Mouse (Mus musculus) embryonic facial prominence, embryonic 11.5 days (tissue): ENCODE measurements around the gene Erv3. TPM values are rescaled to one million over a fixed set of nuclear protein-coding genes. Genes with fewer than 3 reads are reported as not detected.

Source experiments
- ATAC-seq: fragments of 200-750 bp; cut with Nextera tagmentation; replicated peaks from 2 replicates; pipeline ENCODE4 v1.8.0; 2017; ENCODE audit warnings: low read depth; ENCODE audit not compliant: insufficient number of reproducible peaks, low FRiP score, low TSS enrichment
- DNase-seq: peaks from one replicate; pipeline ENCODE4 v3.0.0-alpha.2; 2015; ENCODE audit warnings: low spot score
- H3K27ac ChIP-seq: fragments of 300-500 bp; sonication (generic); replicated peaks from 2 replicates; pipeline ENCODE4 v1.5.1; 2014; ENCODE audit warnings: mild to moderate bottlenecking, low read depth, low read length, control low read depth
- H3K27me3 ChIP-seq: fragments of 300-500 bp; sonication (generic); 2 replicates; pipeline ENCODE4 v1.6.1; 2014; ENCODE audit warnings: mild to moderate bottlenecking, low read length, moderate library complexity, mixed read lengths; ENCODE audit not compliant: control insufficient read depth, insufficient read depth
- H3K36me3 ChIP-seq: fragments of 300-500 bp; sonication (generic); replicated peaks from 2 replicates; pipeline ENCODE4 v1.6.1; 2014; ENCODE audit warnings: low read depth, mild to moderate bottlenecking, low read length, moderate library complexity, mixed read lengths; ENCODE audit not compliant: control insufficient read depth, insufficient read depth
- H3K4me1 ChIP-seq: fragments of 300-500 bp; sonication (generic); 2 replicates; pipeline ENCODE4 v1.6.1; 2014; ENCODE audit warnings: low read length, mixed read lengths; ENCODE audit not compliant: control insufficient read depth, insufficient read depth
- H3K4me2 ChIP-seq: fragments of 300-500 bp; sonication (generic); 2 replicates; pipeline ENCODE4 v1.6.1; 2014; ENCODE audit warnings: low read depth, mild to moderate bottlenecking, control low read depth, low read length, moderate library complexity
- H3K4me3 ChIP-seq: fragments of 300-500 bp; sonication (generic); 2 replicates; pipeline ENCODE4 v1.5.1; 2014; ENCODE audit warnings: low read depth, low read length, control low read depth
- H3K9ac ChIP-seq: fragments of 300-500 bp; sonication (generic); replicated peaks from 2 replicates; pipeline ENCODE4 v1.6.1; 2014; ENCODE audit warnings: mild to moderate bottlenecking, control low read depth, low read length
- H3K9me3 ChIP-seq: fragments of 300-500 bp; sonication (generic); replicated peaks from 2 replicates; pipeline ENCODE4 v1.6.1; 2016; ENCODE audit warnings: mild to moderate bottlenecking, low read length, inconsistent platforms, mixed read lengths; ENCODE audit not compliant: control insufficient read depth
- WGBS: fragments of 180-500 bp; shearing (Covaris S2); extraction: QIAGEN DNeasy Blood & Tissue Kit; methylation state at CpG from one replicate; pipeline ENCODE4 v1.1.7; 2014; 5-methylcytosine and 5-hydroxymethylcytosine counted together
- polyA plus RNA-seq: library from polyadenylated mRNA; unstranded; fragments of >200 nt; fragmentation: Nextera tagmentation; extraction: Ambion mirVana; gene quantifications from 2 replicates; pipeline ENCODE4 v1.2.1, GENCODE M21; 2014

Erv3 gene
- polyA plus RNA-seq, 1 experiment from 2014 or later: not detected

DNA sequence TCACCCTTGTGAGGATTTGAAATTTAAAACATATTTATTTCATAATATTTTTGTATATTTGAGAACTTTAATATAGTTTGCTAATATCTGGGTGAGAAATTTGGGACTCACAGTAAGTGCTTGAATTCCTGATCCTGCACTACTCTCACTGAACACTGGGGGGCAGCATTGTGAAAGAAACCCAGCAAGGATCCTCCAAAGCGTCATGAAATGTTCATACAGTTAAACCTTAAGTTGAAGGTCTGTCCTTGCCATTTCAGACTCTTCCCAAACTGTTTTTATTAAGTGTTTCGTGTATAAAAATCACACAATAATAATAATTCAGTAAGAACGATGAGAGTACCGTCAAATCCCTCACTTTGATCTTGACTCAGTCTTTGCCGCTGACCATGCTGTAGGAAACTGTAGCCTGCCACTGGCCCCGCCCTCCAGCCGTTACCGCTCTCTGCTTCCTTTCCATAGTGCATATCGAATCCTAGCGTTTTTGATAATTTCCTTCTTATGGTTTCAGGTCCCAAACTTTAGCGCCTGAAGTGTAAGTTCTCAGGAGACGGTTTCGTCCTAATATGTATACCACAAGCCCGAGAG lies 39.4 kb downstream of the Erv3 start:
- H3K27ac ChIP-seq: no peak overlapping the region
- no peaks in the 10 kb centered on the region for H3K4me1 ChIP-seq
- 20% methylated on average over 14 of the region's 14 CpGs for WGBS
- H3K4me2 ChIP-seq: peak overlapping the region; percentile 23; the same call in 1 of the 2 replicates
- H3K9me3 ChIP-seq: no peaks in the 10 kb centered on the region
- DNase-seq (peak; percentile 89), ATAC-seq (no peak)
- H3K9ac ChIP-seq: no peak overlapping the region
- no peaks in the 10 kb centered on the region for H3K36me3 ChIP-seq
- no peak overlapping the region for H3K4me3 ChIP-seq
- no peaks in the 10 kb centered on the region for H3K27me3 ChIP-seq

DNA sequence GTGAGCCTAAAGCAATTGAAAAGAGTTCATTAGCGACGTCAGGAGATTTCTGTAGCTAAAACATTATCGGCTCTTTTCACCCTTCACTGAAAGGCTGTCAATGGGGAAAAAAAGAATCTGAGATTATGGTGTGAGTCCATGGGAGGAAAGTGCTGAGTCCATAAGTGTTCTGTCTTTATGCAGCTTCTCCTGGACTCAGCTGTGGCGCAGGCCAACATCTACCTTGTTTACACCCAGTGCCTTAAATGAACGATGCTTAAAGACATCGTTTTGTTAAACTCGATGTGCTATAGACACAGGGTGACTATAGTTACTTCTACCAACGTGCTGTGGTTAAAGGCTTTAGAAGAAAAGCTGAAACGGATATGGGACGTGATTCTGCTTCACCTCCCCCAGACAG lies 45.2 kb downstream of the Erv3 start:
- Histone ChIP-seq H3K36me3 (no peaks in the 10 kb centered on the region), H3K9ac (no peak overlapping the region), H3K9me3 (no peaks in the 10 kb centered on the region), H3K4me2 (no peak overlapping the region), H3K27me3 (peaks cover 2% of the 10 kb centered on the region; the same call in 1 of the 2 replicates), H3K4me1 (no peaks in the 10 kb centered on the region), H3K4me3 (no peak overlapping the region), H3K27ac (no peak overlapping the region)
- ATAC-seq (no peak), DNase-seq (no peak)
- 84% methylated on average over 10 of the region's 10 CpGs for WGBS

DNA sequence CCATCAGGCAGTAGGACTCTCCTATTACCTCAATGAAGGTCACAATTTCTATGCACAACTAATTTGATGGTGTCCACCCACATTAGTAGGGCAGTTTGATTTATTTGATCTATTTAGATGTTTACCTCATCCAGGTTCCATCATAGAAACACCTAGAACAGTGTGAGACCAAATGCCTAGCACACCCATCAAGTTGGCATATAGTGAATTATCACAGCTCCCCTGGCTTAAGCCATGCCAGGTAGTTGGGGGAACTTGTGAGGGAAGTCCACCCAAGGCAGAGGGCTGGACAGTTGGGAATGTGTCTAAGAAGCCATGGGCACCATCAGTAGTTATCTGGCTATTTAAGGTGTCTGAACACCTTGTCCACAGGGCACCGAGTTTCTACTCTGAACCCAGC lies 46.1 kb downstream of the Erv3 start:
- Histone ChIP-seq H3K27me3 (peaks cover 2% of the 10 kb centered on the region; the same call in 1 of the 2 replicates), H3K9me3 (no peaks in the 10 kb centered on the region), H3K27ac (no peak overlapping the region), H3K9ac (no peak overlapping the region), H3K4me3 (no peak overlapping the region), H3K4me1 (no peaks in the 10 kb centered on the region), H3K4me2 (no peak overlapping the region), H3K36me3 (no peaks in the 10 kb centered on the region)
- ATAC-seq (no peak), DNase-seq (no peak)
- WGBS: 65% methylated on average over 1 of the region's 1 CpGs

DNA sequence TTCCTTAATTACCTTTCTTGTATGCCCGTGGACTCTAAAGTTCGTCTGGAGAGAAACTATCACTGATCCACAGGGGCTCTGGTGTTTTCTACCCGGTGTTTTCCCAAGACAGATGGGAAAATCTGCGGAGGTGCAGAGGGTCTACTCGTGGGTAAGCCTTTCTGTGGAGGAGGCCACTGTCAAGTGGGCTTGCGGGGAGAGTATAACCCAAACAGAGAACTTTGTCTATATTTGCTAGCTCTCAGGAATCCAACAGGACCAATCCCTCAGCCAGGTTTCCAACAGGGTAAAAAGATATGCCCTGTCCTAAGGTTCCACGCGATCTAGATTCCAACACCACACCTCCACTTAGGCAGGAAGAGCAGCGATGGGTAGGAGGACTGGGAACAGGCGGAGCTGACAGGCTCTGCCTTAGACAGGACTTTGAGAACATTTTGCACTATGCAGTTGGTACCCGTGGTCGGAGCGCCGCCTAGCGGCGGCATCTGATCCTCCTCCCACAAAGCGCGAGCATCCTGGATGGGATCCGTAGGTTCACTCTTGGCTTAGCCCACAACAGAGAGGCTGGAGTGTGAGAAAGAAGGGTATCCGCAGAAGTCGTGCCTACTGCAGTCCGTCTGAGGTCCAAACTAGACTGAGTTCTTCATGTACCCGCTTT lies 46.9 kb downstream of the Erv3 start:
- H3K4me2 ChIP-seq: no peak overlapping the region
- no peaks in the 10 kb centered on the region for H3K36me3 ChIP-seq
- 18% methylated on average over 23 of the region's 23 CpGs for WGBS
- DNase-seq (peak; percentile 89), ATAC-seq (peak; percentile 86)
- no peaks in the 10 kb centered on the region for H3K9me3 ChIP-seq
- H3K4me3 ChIP-seq: no peak overlapping the region
- no peak overlapping the region for H3K27ac ChIP-seq
- H3K4me1 ChIP-seq: no peaks in the 10 kb centered on the region
- no peak overlapping the region for H3K9ac ChIP-seq
- H3K27me3 ChIP-seq: peaks cover 2% of the 10 kb centered on the region; the same call in 1 of the 2 replicates

DNA sequence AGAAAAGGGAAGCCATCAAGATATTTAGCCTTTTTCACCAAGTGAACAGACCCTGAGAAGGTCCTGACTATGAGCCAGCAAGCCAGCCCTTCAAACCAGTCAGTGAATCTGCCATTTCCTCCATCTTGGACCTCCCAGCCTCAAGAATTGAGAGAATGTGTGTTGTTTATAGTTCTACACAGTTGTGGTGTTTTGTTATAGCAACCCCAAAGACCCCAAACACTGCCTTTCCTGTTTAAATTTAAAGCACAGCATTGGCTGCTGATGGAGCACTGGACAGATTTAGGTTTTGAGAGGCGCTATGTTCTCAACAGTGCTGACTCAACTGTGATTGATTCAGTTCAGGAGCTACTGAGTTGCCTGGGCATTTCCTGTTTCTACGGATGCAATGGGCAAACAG lies 47.9 kb downstream of the Erv3 start:
- Histone ChIP-seq H3K27ac (no peak overlapping the region), H3K4me2 (no peak overlapping the region), H3K9ac (no peak overlapping the region), H3K36me3 (no peaks in the 10 kb centered on the region), H3K4me1 (no peaks in the 10 kb centered on the region), H3K4me3 (no peak overlapping the region), H3K9me3 (no peaks in the 10 kb centered on the region), H3K27me3 (peaks cover 2% of the 10 kb centered on the region; the same call in 1 of the 2 replicates)
- DNase-seq (no peak), ATAC-seq (no peak)
- WGBS: 70% methylated on average over 2 of the region's 2 CpGs

DNA sequence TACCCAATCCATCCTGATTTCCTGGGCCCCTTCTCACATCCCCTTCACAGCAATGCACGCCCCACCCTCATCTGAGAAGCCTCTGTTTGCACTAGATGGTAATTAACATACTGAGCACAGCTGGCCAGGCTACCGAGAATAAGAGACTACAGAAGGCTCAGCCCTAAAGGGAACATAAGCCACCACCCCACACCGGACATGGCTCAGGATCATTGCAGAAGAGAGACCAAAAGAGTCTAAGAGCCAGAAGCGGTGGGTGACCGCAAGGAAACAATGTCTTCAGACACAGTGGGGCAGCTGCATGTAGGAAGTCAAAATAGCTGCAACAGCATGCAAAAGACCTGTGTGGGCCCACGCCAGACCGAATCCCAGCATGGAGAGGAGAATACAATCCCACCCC lies 50.7 kb downstream of the Erv3 start:
- no peak overlapping the region for H3K4me2 ChIP-seq
- peak; percentile 12 for DNase-seq
- no peaks in the 10 kb centered on the region for H3K36me3 ChIP-seq
- no peak overlapping the region for H3K27ac ChIP-seq
- ATAC-seq: no peak
- WGBS: 41% methylated on average over 7 of the region's 7 CpGs
- peaks cover 2% of the 10 kb centered on the region; the same call in 1 of the 2 replicates for H3K27me3 ChIP-seq
- no peaks in the 10 kb centered on the region for H3K4me1 ChIP-seq
- H3K9me3 ChIP-seq: no peaks in the 10 kb centered on the region
- no peak overlapping the region for H3K9ac ChIP-seq
- no peak overlapping the region for H3K4me3 ChIP-seq

DNA sequence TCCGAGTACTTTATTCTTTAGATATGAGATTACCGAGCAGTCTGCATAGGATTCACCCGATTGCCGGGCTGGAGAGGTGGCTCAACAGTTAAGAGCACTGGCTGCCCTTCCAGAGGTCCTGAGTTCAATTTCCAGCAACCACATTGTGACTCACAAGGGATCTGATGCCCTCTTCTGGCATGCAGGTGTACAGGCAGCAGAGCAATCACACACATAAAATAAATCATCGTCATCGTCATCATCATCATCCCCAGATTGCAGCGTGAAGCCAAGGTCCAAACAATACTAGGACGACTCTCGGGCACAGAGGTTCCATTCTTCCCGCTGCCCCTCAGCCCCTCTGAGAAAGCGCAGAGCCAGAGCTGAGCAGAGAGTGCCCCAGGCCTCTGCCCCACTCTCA lies 51.9 kb downstream of the Erv3 start:
- H3K36me3 ChIP-seq: no peaks in the 10 kb centered on the region
- no peak overlapping the region for H3K4me2 ChIP-seq
- ATAC-seq (no peak), DNase-seq (peak; percentile 14)
- H3K9me3 ChIP-seq: no peaks in the 10 kb centered on the region
- H3K9ac ChIP-seq: no peak overlapping the region
- no peaks in the 10 kb centered on the region for H3K4me1 ChIP-seq
- no peak overlapping the region for H3K27ac ChIP-seq
- WGBS: 58% methylated on average over 11 of the region's 11 CpGs
- no peak overlapping the region for H3K4me3 ChIP-seq
- no peaks in the 10 kb centered on the region for H3K27me3 ChIP-seq

DNA sequence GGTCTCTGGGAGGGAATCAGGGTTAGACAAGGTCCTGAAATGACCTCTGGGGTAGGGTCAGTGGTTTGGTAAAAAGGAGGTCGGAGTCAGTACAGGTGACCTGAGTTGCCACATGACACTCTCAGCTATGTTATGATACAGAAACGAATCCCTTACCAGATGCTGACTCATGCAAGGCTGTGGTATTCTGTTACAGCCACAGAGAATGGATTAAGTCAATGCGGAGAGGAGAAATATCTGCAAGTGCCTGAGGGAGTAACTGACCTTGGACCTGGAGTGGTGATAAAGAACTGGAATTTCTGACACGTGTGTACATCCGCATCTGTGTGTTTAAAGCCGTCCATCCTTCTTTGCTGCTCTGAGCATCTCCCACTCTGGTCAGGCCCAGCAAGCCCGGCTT lies 52.7 kb downstream of the Erv3 start:
- no peak overlapping the region for H3K4me2 ChIP-seq
- no peaks in the 10 kb centered on the region for H3K27me3 ChIP-seq
- H3K4me1 ChIP-seq: no peaks in the 10 kb centered on the region
- no peaks in the 10 kb centered on the region for H3K36me3 ChIP-seq
- DNase-seq: peak; percentile 22
- H3K9me3 ChIP-seq: no peaks in the 10 kb centered on the region
- no peak overlapping the region for H3K27ac ChIP-seq
- no peak overlapping the region for H3K9ac ChIP-seq
- no peak overlapping the region for H3K4me3 ChIP-seq
- no peak for ATAC-seq
- 50% methylated on average over 7 of the region's 7 CpGs for WGBS
